Mouse (Mus musculus) testis, adult 2 months (tissue): ENCODE data around the gene Nphp1.

ENCODE experiments used
- CTCF ChIP-seq: fragments of 200-500 bp; IDR thresholded peaks from 2 replicates; pipeline ENCODE4 v1.5.1; 2012; ENCODE audit warnings: low read depth, mild to moderate bottlenecking, inconsistent platforms, low read length, moderate library complexity; ENCODE audit not compliant: control insufficient read depth, insufficient read depth, insufficient replicate concordance
- POLR2A ChIP-seq: fragments of 200-500 bp; IDR thresholded peaks from 2 replicates; pipeline ENCODE4 v1.6.1; 2012; ENCODE audit warnings: low read depth, mild to moderate bottlenecking, inconsistent platforms, low read length, moderate library complexity; ENCODE audit not compliant: control insufficient read depth

DNA sequence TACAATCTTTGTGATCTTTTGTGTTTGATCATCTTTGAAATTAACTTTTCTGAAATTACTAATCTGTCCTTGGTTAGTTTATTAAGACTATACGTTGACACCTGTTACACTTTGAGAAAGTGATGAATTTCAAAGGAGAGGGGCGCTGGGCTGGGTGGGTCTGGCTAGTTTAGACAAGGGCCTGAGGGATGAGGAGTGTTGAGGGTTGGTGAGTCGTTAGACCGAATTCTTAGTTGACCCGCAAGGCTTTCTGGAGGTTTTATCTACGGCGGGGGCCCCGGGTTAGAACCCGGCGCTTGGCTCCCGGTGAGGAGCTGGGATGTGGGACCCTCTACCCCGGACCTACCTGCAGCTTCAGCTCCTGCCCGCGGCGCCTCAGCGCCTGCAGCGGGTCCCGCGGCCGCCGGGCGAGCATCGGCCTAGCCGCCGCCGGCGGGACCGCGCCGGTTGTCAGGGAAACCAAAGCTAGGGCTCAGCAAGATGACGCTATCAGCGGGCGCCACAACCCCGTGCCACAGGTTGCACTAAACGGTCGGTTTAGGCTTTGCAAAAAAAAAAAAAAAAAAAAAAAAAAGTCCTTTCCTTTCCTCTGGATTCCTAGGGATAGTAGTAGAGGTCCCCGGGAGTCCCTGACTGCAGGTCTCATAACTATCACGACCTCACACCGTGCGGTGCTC lies at the start of gene Nphp1:
- TF ChIP-seq CTCF: no peak
- TF ChIP-seq POLR2A: peak; percentile 93
